Comparison of ENCODE assay signal across 8 mouse cellular contexts in genomic region chr7:44998501-44998955, GRCm38 (mm10). TPM values are rescaled to one million over a fixed set of nuclear protein-coding genes. Genes with fewer than 3 reads are reported as not detected.
DNase-seq lines count a peak whose midpoint lies in the region; ATAC-seq and TF ChIP-seq lines count a peak whose summit lies in the region.

Bcl2l12 (minus strand) TSS chr7:44998712.

- peaks cover 27% of the 10 kb centered on the region for H3K4me1 ChIP-seq in embryonic facial prominence, embryonic 13.5 days
- H3K4me1 ChIP-seq in heart, embryonic 12.5 days (replicated peaks) = peaks cover 45% of the 10 kb centered on the region
- H3K4me1 ChIP-seq in kidney, embryonic 14.5 days (ENCODE audit: control insufficient read depth, insufficient read depth, low read length) = peaks cover 28% of the 10 kb centered on the region
- H3K4me1 ChIP-seq in spleen, adult 2 months (ENCODE audit: control insufficient read depth, insufficient read depth, insufficient read length) = peaks cover 17% of the 10 kb centered on the region; the same call in 1 of the 2 replicates

- H3K27ac ChIP-seq in embryonic facial prominence, embryonic 13.5 days = peak within 1 kb of the TSS; percentile 89
- H3K27ac ChIP-seq in heart, embryonic 12.5 days (ENCODE audit: poor library complexity, severe bottlenecking) = peak within 1 kb of the TSS; percentile 74
- H3K27ac ChIP-seq in kidney, embryonic 14.5 days (ENCODE audit: low read depth, low read length) = peak within 1 kb of the TSS; percentile 78
- H3K27ac ChIP-seq in spleen, adult 2 months (ENCODE audit: insufficient read depth, low read length) = peak within 1 kb of the TSS; percentile 82

- peak within 1 kb of the TSS; percentile 79 for H3K4me3 ChIP-seq in C2C12 (ENCODE audit: insufficient read depth, poor library complexity, severe bottlenecking)
- H3K4me3 ChIP-seq in embryonic facial prominence, embryonic 13.5 days = peak within 1 kb of the TSS; percentile 73
- H3K4me3 ChIP-seq in heart, embryonic 12.5 days = peak within 1 kb of the TSS; percentile 60
- H3K4me3 ChIP-seq in kidney, embryonic 14.5 days (ENCODE audit: low read length) = peak within 1 kb of the TSS; percentile 79
- H3K4me3 ChIP-seq in spleen, adult 2 months (ENCODE audit: extremely low read depth, insufficient read depth, insufficient read length) = peak within 1 kb of the TSS; percentile 75

- peaks cover 31% of the 10 kb centered on the region for H3K36me3 ChIP-seq in C2C12 (ENCODE audit: control insufficient read depth, insufficient read depth)
- H3K36me3 ChIP-seq in embryonic facial prominence, embryonic 13.5 days = peaks cover 66% of the 10 kb centered on the region
- peaks cover 68% of the 10 kb centered on the region for H3K36me3 ChIP-seq in heart, embryonic 12.5 days
- H3K36me3 ChIP-seq in kidney, embryonic 14.5 days (ENCODE audit: control insufficient read depth, insufficient read depth, low read length) = peaks cover 64% of the 10 kb centered on the region
- H3K36me3 ChIP-seq in spleen, adult 2 months (ENCODE audit: control insufficient read depth, insufficient read depth, low read length) = peaks cover 35% of the 10 kb centered on the region

- H3K4me2 ChIP-seq in embryonic facial prominence, embryonic 13.5 days = peak within 1 kb of the TSS; percentile 95
- H3K4me2 ChIP-seq in heart, embryonic 12.5 days = peak within 1 kb of the TSS; percentile 83
- H3K4me2 ChIP-seq in kidney, embryonic 14.5 days (replicated peaks; ENCODE audit: low read depth, low read length) = peak within 1 kb of the TSS; percentile 91

- H3K9ac ChIP-seq in embryonic facial prominence, embryonic 13.5 days = peak within 1 kb of the TSS; percentile 92
- H3K9ac ChIP-seq in heart, embryonic 12.5 days = peak within 1 kb of the TSS; percentile 87
- H3K9ac ChIP-seq in kidney, embryonic 14.5 days (ENCODE audit: low read depth, low read length) = peak within 1 kb of the TSS; percentile 77

- no peaks in the 10 kb centered on the region for H3K9me3 ChIP-seq in embryonic facial prominence, embryonic 13.5 days
- H3K9me3 ChIP-seq in heart, embryonic 12.5 days (replicated peaks) = no peaks in the 10 kb centered on the region
- no peaks in the 10 kb centered on the region for H3K9me3 ChIP-seq in kidney, embryonic 14.5 days (ENCODE audit: control insufficient read depth, low read length)

- no peak for TF ChIP-seq CTCF in C2C12 (IDR thresholded peaks at IDR 0.05; ENCODE audit: control insufficient read depth, insufficient read depth, insufficient read length)
- TF ChIP-seq CTCF in Patski (IDR thresholded peaks at IDR 0.05) = no peak
- TF ChIP-seq CTCF in spleen, adult 2 months (IDR thresholded peaks at IDR 0.05; ENCODE audit: extremely low read depth, insufficient read depth, insufficient read length, insufficient replicate concordance) = no peak

- in situ Hi-C loops in Patski (cut with MboI; ENCODE audit: low pct_unique_long_range_greater_than_20kb) = no loop called here

- H3K79me3 ChIP-seq in C2C12 (ENCODE audit: low read depth) = peaks cover 18% of the 10 kb centered on the region

- H3K27me3 ChIP-seq in C2C12 (ENCODE audit: control insufficient read depth, insufficient read depth, insufficient read length) (no peaks in the 10 kb centered on the region), Patski (no peaks in the 10 kb centered on the region)
- H3K27me3 ChIP-seq in embryonic facial prominence, embryonic 13.5 days = no peaks in the 10 kb centered on the region
- no peaks in the 10 kb centered on the region for H3K27me3 ChIP-seq in heart, embryonic 12.5 days (replicated peaks)
- H3K27me3 ChIP-seq in kidney, embryonic 14.5 days (ENCODE audit: control insufficient read depth, insufficient read depth, low read length) = no peaks in the 10 kb centered on the region
- no peaks in the 10 kb centered on the region for H3K27me3 ChIP-seq in spleen, adult 2 months (ENCODE audit: control insufficient read depth, insufficient read depth, low read length)

- peak within 1 kb of the TSS; percentile 75 for H3ac ChIP-seq in C2C12 (ENCODE audit: control insufficient read depth, insufficient read length, low read depth)

- 1% methylated on average over 18 of the region's 18 CpGs for WGBS in embryonic facial prominence, embryonic 13.5 days
- WGBS in heart, embryonic 12.5 days = 1% methylated on average over 18 of the region's 18 CpGs
- 2% methylated on average over 18 of the region's 18 CpGs for WGBS in kidney, embryonic 14.5 days
- WGBS in spleen, adult 2 months = under 1% methylated on average over 18 of the region's 18 CpGs

- no peak for DNase-seq in Patski (ENCODE audit: low read depth, low spot score)
- peak; percentile 65 for DNase-seq in lung, postnatal 14 days
- no peak for DNase-seq in spleen, adult 2 months (ENCODE audit: low read depth in 1 of 2, low spot score in 2 of 2)
- DNase-seq in right cerebral cortex, adult 2 months (ENCODE audit: low spot score in 2 of 2) = no peak

- POLR2A ChIA-PET in Patski (lab: Charles Lee) = interaction anchor here (0.6 to 1.8 kb wide), 3 partner anchors 10 to 125 kb away, joined by 4 to 10 read pairs (median 6); partner anchors contain the start of gene Scaf1

- CTCF ChIA-PET in Patski (lab: Charles Lee) = no interaction called here

- no peak for TF ChIP-seq POLR2A in spleen, adult 2 months (IDR thresholded peaks at IDR 0.05; ENCODE audit: low read depth, low read length)

- peaks cover 46% of the 10 kb centered on the region for H3K79me2 ChIP-seq in C2C12 (ENCODE audit: control insufficient read depth, insufficient read depth)

- ATAC-seq in Patski = no peak
- ATAC-seq in embryonic facial prominence, embryonic 13.5 days (ENCODE audit: insufficient number of reproducible peaks, insufficient read depth, low FRiP score, low TSS enrichment, low read depth) = no peak
- 0 out of 2 replicates have a peak, but pooled peaks have one; percentile 1 for ATAC-seq in heart, embryonic 12.5 days (ENCODE audit: insufficient number of reproducible peaks, low FRiP score)
- ATAC-seq in kidney, embryonic 14.5 days (ENCODE audit: low FRiP score, low TSS enrichment) = 0 out of 2 replicates have a peak, but pooled peaks have one; percentile 12

TF ChIP-seq in C2C12, 6 proteins besides CTCF, POLR2A, EP300 and RAD21:
- TF ChIP-seq CEBPB (IDR thresholded peaks at IDR 0.05; ENCODE audit: low read depth) = no peak
- TF ChIP-seq MAX (IDR thresholded peaks at IDR 0.05) = peak; percentile 58
- TF ChIP-seq MYOD1 (IDR thresholded peaks at IDR 0.05; ENCODE audit: control insufficient read depth, insufficient read length, low read depth) = no peak
- TF ChIP-seq MYOG (IDR thresholded peaks at IDR 0.05; ENCODE audit: control insufficient read depth, extremely low read depth, insufficient read length) = no peak

RNA-seq across cellular contexts. Expression of gene Bcl2l12, which starts in this region (rescaled TPM):
- 18.1 TPM for polyA plus RNA-seq in C2C12 (2012; fragmentation: generic; extraction: Trizol)
- polyA plus RNA-seq in Patski (2021) = 19.9 TPM
- 73.6 and 83.2 TPM in 2 replicates for polyA plus RNA-seq in embryonic facial prominence, embryonic 13.5 days (2015; fragmentation: Nextera tagmentation; extraction: Ambion mirVana)
- polyA plus RNA-seq in heart, embryonic 12.5 days (2016; fragmentation: Nextera tagmentation; extraction: Ambion mirVana) = 42.1 and 42.5 TPM in 2 replicates
- 54.9 and 71.1 TPM in 2 replicates for polyA plus RNA-seq in kidney, embryonic 14.5 days (2014; fragmentation: Nextera tagmentation; extraction: Ambion mirVana)
- polyA plus RNA-seq in spleen, adult 2 months (2012; rRNA removed) = 33.2 and 38.5 TPM in 2 replicates

Comparison
In these comparisons a context has a peak if more than half of its experiments do, and no peak if none do; other contexts are left out.
1. ATAC-seq: peak in heart, embryonic 12.5 days (single experiment) and kidney, embryonic 14.5 days (single experiment); none in Patski (single experiment) and embryonic facial prominence, embryonic 13.5 days (single experiment).
2. Peak in every context shown above with its lines, with median percentiles within 50 percentile points of each other: H3K4me3 ChIP-seq, H3K27ac ChIP-seq, H3K4me2 ChIP-seq and H3K9ac ChIP-seq.